Mouse (Mus musculus) liver, embryonic 14.5 days (tissue): ENCODE measurements around the gene Acnat1.

ENCODE experiments used
- CTCF ChIP-seq: IDR thresholded peaks from 2 replicates; pipeline ENCODE4 v1.5.1; 2016; ENCODE audit warnings: antibody characterized with exemption, low read depth, control low read depth
- EP300 ChIP-seq: IDR thresholded peaks from 2 replicates; pipeline ENCODE4 v1.6.1; 2016; ENCODE audit warnings: antibody characterized with exemption, low read depth

DNA sequence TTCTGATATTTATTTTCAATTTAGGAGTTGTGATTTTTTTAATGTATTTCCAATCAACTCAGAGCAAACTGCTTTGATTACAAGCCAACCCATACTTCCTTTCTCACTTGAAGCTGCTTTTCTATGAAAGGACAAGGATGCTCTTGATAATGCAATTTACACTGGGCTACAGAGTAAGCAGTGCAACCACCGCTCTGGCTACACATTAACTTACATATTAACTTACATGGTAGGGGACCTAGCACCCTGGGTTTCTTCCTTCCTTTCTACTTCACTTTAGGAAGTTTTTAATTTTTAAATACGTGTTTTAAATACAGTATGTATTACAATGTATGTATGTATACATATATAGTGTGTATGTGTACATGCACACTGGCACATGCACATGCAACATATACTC lies 35.5 kb upstream of the Acnat1 start:
- TF ChIP-seq CTCF (no peak), EP300 (no peak)
